In genomic region chr12:35192426-35192769, GRCm38 (mm10) we compare ENCODE assay signal across 9 mouse cellular contexts.
DNase-seq lines count a peak whose midpoint lies in the region; ATAC-seq and TF ChIP-seq lines count a peak whose summit lies in the region.
"Had no signal": no experiment of that assay in that cellular context is flagged by ENCODE, and none has a peak within 500 bp of the region (broad histone marks: within the 10 kb centered on the region; RNA-seq: fewer than 3 reads in every experiment).

No protein-coding gene starts in this region.

- peak overlapping the region; percentile 63 for H3K4me2 ChIP-seq in heart, embryonic 12.5 days
- peak overlapping the region; percentile 48 for H3K4me2 ChIP-seq in hindbrain, embryonic 14.5 days (replicated peaks)
- H3K4me2 ChIP-seq in midbrain, embryonic 16.5 days (ENCODE audit: low read length) = peak overlapping the region; percentile 52
- H3K4me2 ChIP-seq: liver, embryonic 13.5 days had no signal

- WGBS in heart, embryonic 12.5 days = 21% methylated on average over 2 of the region's 2 CpGs
- WGBS in heart, adult 2 months = 12% methylated on average over 2 of the region's 2 CpGs
- WGBS in hindbrain, embryonic 14.5 days = 17% methylated on average over 2 of the region's 2 CpGs
- WGBS in midbrain, embryonic 16.5 days = 16% methylated on average over 2 of the region's 2 CpGs

- no peaks in the 10 kb centered on the region for H3K79me2 ChIP-seq in heart, adult 2 months (replicated peaks; ENCODE audit: control insufficient read depth, insufficient read depth, low read length)

- no peak for ATAC-seq in heart, embryonic 12.5 days (ENCODE audit: insufficient number of reproducible peaks, low FRiP score)
- peak; percentile 68 for ATAC-seq in hindbrain, embryonic 14.5 days (ENCODE audit: low FRiP score)
- ATAC-seq in midbrain, embryonic 16.5 days = peak; percentile 79
- no peak for ATAC-seq in monocyte, adult 5-6 weeks (replicated peaks; ENCODE audit: insufficient number of reproducible peaks, low FRiP score, low TSS enrichment, poor library complexity, severe bottlenecking)

- H3K4me1 ChIP-seq in heart, embryonic 12.5 days (replicated peaks) = no peaks in the 10 kb centered on the region
- no peaks in the 10 kb centered on the region for H3K4me1 ChIP-seq in heart, adult 2 months (ENCODE audit: control insufficient read depth, insufficient read depth, low read length)
- peaks cover 3% of the 10 kb centered on the region; the same call in 1 of the 2 replicates for H3K4me1 ChIP-seq in bone marrow macrophage, adult 2 months (ENCODE audit: control insufficient read depth, insufficient read depth, low read length)
- 0 out of 2 replicates have a peak, but pooled peaks cover 2% of the 10 kb centered on the region for H3K4me1 ChIP-seq in hindbrain, embryonic 14.5 days (replicated peaks; ENCODE audit: control insufficient read depth, insufficient read depth, low read length)
- H3K4me1 ChIP-seq in midbrain, embryonic 16.5 days (ENCODE audit: control insufficient read depth, insufficient read depth, low read length) = peaks cover 3% of the 10 kb centered on the region
- H3K4me1 ChIP-seq: liver, embryonic 13.5 days had no signal

- no peak overlapping the region for H3K27ac ChIP-seq in heart, embryonic 12.5 days (ENCODE audit: poor library complexity, severe bottlenecking)
- H3K27ac ChIP-seq in heart, adult 2 months = no peak overlapping the region
- H3K27ac ChIP-seq in bone marrow macrophage, adult 2 months (ENCODE audit: insufficient read depth, low read depth, low read length) = no peak overlapping the region
- H3K27ac ChIP-seq in hindbrain, embryonic 14.5 days = no peak overlapping the region
- H3K27ac ChIP-seq in midbrain, embryonic 16.5 days (ENCODE audit: low read length) = no peak overlapping the region
- H3K27ac ChIP-seq: liver, embryonic 13.5 days had no signal

- H3K9ac ChIP-seq in heart, embryonic 12.5 days = no peak overlapping the region
- H3K9ac ChIP-seq in heart, adult 2 months (ENCODE audit: low read depth, low read length) = no peak overlapping the region
- 0 out of 2 replicates have a peak overlapping the region, but pooled peaks have one; percentile 42 for H3K9ac ChIP-seq in hindbrain, embryonic 14.5 days
- H3K9ac ChIP-seq in midbrain, embryonic 16.5 days (ENCODE audit: low read depth, low read length) = 0 out of 2 replicates have a peak overlapping the region, but pooled peaks have one; percentile 48
- H3K9ac ChIP-seq: liver, embryonic 13.5 days had no signal

- no peak; the same call in 1 of the 2 replicates for TF ChIP-seq CTCF in heart, adult 2 months (IDR thresholded peaks at IDR 0.05)
- 0 out of 2 replicates have a peak, but pooled peaks have one; percentile 12 for TF ChIP-seq CTCF in bone marrow macrophage, adult 2 months (IDR thresholded peaks at IDR 0.05; ENCODE audit: low read depth, low read length)

- no peak for DNase-seq in heart, adult 2 months
- no peak for DNase-seq in hindbrain, embryonic 14.5 days (ENCODE audit: low spot score)
- DNase-seq in gastrocnemius, adult 8-10 months (ENCODE audit: low spot score in 2 of 2) = no peak
- DNase-seq in left cerebral cortex, adult 8-10 months (ENCODE audit: low spot score in 2 of 2) = no peak

- no peak for TF ChIP-seq POLR2A in heart, adult 2 months (IDR thresholded peaks at IDR 0.05; ENCODE audit: insufficient read depth, low read depth, low read length)
- TF ChIP-seq POLR2A in bone marrow macrophage, adult 2 months (IDR thresholded peaks at IDR 0.05; ENCODE audit: borderline replicate concordance, low read depth, low read length) = no peak

- H3K27me3 ChIP-seq in heart, embryonic 12.5 days (replicated peaks) = no peaks in the 10 kb centered on the region
- no peaks in the 10 kb centered on the region for H3K27me3 ChIP-seq in heart, adult 2 months (ENCODE audit: control insufficient read depth, insufficient read depth, low read length)
- no peaks in the 10 kb centered on the region for H3K27me3 ChIP-seq in hindbrain, embryonic 14.5 days (ENCODE audit: control insufficient read depth, insufficient read depth, low read length)
- no peaks in the 10 kb centered on the region for H3K27me3 ChIP-seq in midbrain, embryonic 16.5 days (ENCODE audit: control insufficient read depth, insufficient read depth, low read depth, low read length)
- H3K27me3 ChIP-seq: liver, embryonic 13.5 days had no signal

- no peak for TF ChIP-seq EP300 in heart, adult 2 months (IDR thresholded peaks at IDR 0.05; ENCODE audit: insufficient read depth, low read depth, low read length)

- H3K4me3 ChIP-seq in heart, embryonic 12.5 days = no peak overlapping the region; the same call in 1 of the 2 replicates
- H3K4me3 ChIP-seq in heart, adult 2 months = no peak overlapping the region
- no peak overlapping the region for H3K4me3 ChIP-seq in bone marrow macrophage, adult 2 months (ENCODE audit: insufficient read depth, low read length)
- peak overlapping the region; percentile 22; the same call in 1 of the 2 replicates for H3K4me3 ChIP-seq in hindbrain, embryonic 14.5 days (replicated peaks; ENCODE audit: low read length)
- H3K4me3 ChIP-seq in midbrain, embryonic 16.5 days (ENCODE audit: low read depth, low read length) = peak overlapping the region; percentile 21
- H3K4me3 ChIP-seq: liver, embryonic 13.5 days had no signal

- H3K9me3 ChIP-seq in heart, embryonic 12.5 days (replicated peaks) = no peaks in the 10 kb centered on the region
- no peaks in the 10 kb centered on the region for H3K9me3 ChIP-seq in hindbrain, embryonic 14.5 days (ENCODE audit: control insufficient read depth, low read length)
- H3K9me3 ChIP-seq in midbrain, embryonic 16.5 days (replicated peaks; ENCODE audit: control insufficient read depth, low read length, poor library complexity, severe bottlenecking) = no peaks in the 10 kb centered on the region
- H3K9me3 ChIP-seq: liver, embryonic 13.5 days had no signal

- intact Hi-C loops in heart, adult 2 months (cut with DNase I) = loop anchor here (2.0 kb wide), 1 partner anchor 1804 kb away; no protein-coding TSS in a partner anchor

- no peaks in the 10 kb centered on the region for H3K36me3 ChIP-seq in heart, embryonic 12.5 days
- no peaks in the 10 kb centered on the region for H3K36me3 ChIP-seq in heart, adult 2 months (ENCODE audit: control insufficient read depth, insufficient read depth, low read length)
- no peaks in the 10 kb centered on the region for H3K36me3 ChIP-seq in hindbrain, embryonic 14.5 days (replicated peaks; ENCODE audit: control insufficient read depth, insufficient read depth)
- no peaks in the 10 kb centered on the region for H3K36me3 ChIP-seq in midbrain, embryonic 16.5 days (ENCODE audit: control insufficient read depth, insufficient read depth, low read length)
- H3K36me3 ChIP-seq: liver, embryonic 13.5 days had no signal

Comparison
In these comparisons a context has a peak if more than half of its experiments do, and no peak if none do; other contexts are left out.
1. ATAC-seq: peak in hindbrain, embryonic 14.5 days (single experiment) and midbrain, embryonic 16.5 days (single experiment); none in heart, embryonic 12.5 days (single experiment) and monocyte, adult 5-6 weeks (single experiment).
2. H3K4me3 ChIP-seq: peak in hindbrain, embryonic 14.5 days (single experiment) and midbrain, embryonic 16.5 days (single experiment); none in heart, embryonic 12.5 days (single experiment), heart, adult 2 months (single experiment) and bone marrow macrophage, adult 2 months (single experiment).
3. H3K9ac ChIP-seq: peak in hindbrain, embryonic 14.5 days (single experiment) and midbrain, embryonic 16.5 days (single experiment); none in heart, embryonic 12.5 days (single experiment) and heart, adult 2 months (single experiment).
4. Peak in every context shown above with its lines, with median percentiles within 50 percentile points of each other: H3K4me2 ChIP-seq.